In the genomic region with DNA sequence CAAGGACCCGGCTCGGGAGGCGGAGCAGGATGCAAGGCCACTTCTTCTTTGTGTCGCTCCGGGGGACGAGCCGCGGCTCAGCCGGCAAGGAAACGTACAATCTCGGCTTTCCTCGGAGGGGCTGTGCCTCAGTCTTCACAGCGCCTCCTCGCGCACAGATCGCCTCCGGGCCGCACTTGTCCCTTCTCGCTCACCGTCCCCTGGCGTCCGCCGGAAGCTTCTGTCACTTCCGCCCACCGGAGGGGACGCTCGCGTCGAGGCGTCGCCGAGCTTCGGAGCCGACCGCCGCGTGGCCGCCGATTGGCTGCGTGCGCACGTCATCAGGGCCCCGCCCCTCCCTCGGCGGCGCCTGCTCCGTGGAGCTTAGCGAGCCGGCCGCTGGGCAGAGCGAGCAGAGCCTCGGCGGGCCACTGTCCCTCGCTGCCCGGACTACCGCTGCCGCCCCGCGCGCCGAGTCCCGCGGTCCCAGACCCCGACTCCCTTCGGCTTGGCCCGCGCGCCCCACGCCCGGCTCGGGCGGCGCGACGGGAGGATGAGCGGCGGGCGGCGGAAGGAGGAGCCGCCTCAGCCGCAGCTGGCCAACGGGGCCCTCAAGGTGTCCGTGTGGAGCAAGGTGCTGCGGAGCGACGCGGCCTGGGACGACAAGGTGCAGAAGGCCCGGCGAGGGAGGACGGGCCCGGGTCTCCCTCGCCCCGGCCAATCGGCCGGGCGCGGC, we compare ENCODE assay signal across 8 mouse cellular contexts. TPM values are rescaled to one million over a fixed set of nuclear protein-coding genes. Genes with fewer than 3 reads are reported as not detected.
DNase-seq lines count a peak whose midpoint lies in the region; ATAC-seq and TF ChIP-seq lines count a peak whose summit lies in the region.

A gene (plus strand): TSS at position 357 of the 715 bp plus-strand sequence.

- peak within 1 kb of the TSS; percentile 78 for H3K4me2 ChIP-seq in lung, embryonic 16.5 days (ENCODE audit: low read depth, low read length)

- TF ChIP-seq EP300 in MEL (IDR thresholded peaks at IDR 0.05; ENCODE audit: low read depth in 1 of 2, low read length in 2 of 2): peak in 1 of 2 experiments; percentile 4; a peak in 1 of 4 replicates

- H3K36me3 ChIP-seq in MEL (ENCODE audit: control insufficient read depth in 1 of 2, insufficient read depth in 2 of 2, low read length in 2 of 2): peaks cover 12 to 14% of the 10 kb centered on the region in 2 experiments
- H3K36me3 ChIP-seq in lung, embryonic 16.5 days (ENCODE audit: control insufficient read depth, insufficient read depth, low read length): peaks cover 5% of the 10 kb centered on the region; the same call in 1 of the 2 replicates

- peaks cover 4 to 11% of the 10 kb centered on the region in 2 experiments; a peak in 2 of 4 replicates for H3K4me1 ChIP-seq in MEL (ENCODE audit: control insufficient read depth in 1 of 2, insufficient read depth in 2 of 2, low read length in 2 of 2)
- H3K4me1 ChIP-seq in cerebellum, adult 2 months (ENCODE audit: control insufficient read depth, insufficient read depth, low read length): peaks cover 9% of the 10 kb centered on the region; the same call in 1 of the 2 replicates
- H3K4me1 ChIP-seq in lung, embryonic 16.5 days (replicated peaks; ENCODE audit: control insufficient read depth, insufficient read depth, low read length): peaks cover 20% of the 10 kb centered on the region

- peak; percentile 19 for TF ChIP-seq RAD21 in MEL (IDR thresholded peaks at IDR 0.05; ENCODE audit: low read depth, low read length)

- DNase-seq in MEL (ENCODE audit: low read depth, low spot score): peak; percentile 98
- DNase-seq in cerebellum, adult 2 months: peak; percentile 98
- peak; percentile 98 for DNase-seq in forelimb bud, embryonic 11.5 days (ENCODE audit: low read depth, low spot score)
- peak; percentile 83 for DNase-seq in layer of hippocampus, adult 9-10 months (ENCODE audit: low spot score)
- peak; percentile 89 for DNase-seq in ovary, postnatal 10 days (ENCODE audit: low spot score)
- DNase-seq in thymus, postnatal 10 days (ENCODE audit: low spot score in 2 of 2): peak; percentile 97 to 98

- H3K4me3 ChIP-seq in MEL (ENCODE audit: control insufficient read depth in 1 of 2, insufficient read depth in 1 of 2, low read depth in 2 of 2, low read length in 2 of 2): peak within 1 kb of the TSS; percentile 97 to 100
- peak within 1 kb of the TSS; percentile 85 for H3K4me3 ChIP-seq in cerebellum, adult 2 months (replicated peaks; ENCODE audit: insufficient read depth, low read depth, low read length)
- peak within 1 kb of the TSS; percentile 98 for H3K4me3 ChIP-seq in lung, embryonic 16.5 days (ENCODE audit: low read length)

- no peaks in the 10 kb centered on the region for H3K27me3 ChIP-seq in MEL (ENCODE audit: control insufficient read depth in 1 of 2, insufficient read depth in 2 of 2, low read length in 2 of 2)
- H3K27me3 ChIP-seq in cerebellum, adult 2 months (ENCODE audit: control insufficient read depth, insufficient read depth, low read length): no peaks in the 10 kb centered on the region
- no peaks in the 10 kb centered on the region for H3K27me3 ChIP-seq in lung, embryonic 16.5 days (ENCODE audit: control insufficient read depth, insufficient read depth, low read depth, low read length)

- peak within 1 kb of the TSS; percentile 80 for H3K27ac ChIP-seq in MEL (ENCODE audit: control insufficient read depth, low read depth, low read length)
- H3K27ac ChIP-seq in cerebellum, adult 2 months (ENCODE audit: insufficient read depth, low read length): peak within 1 kb of the TSS; percentile 57
- H3K27ac ChIP-seq in lung, embryonic 16.5 days (ENCODE audit: low read length): peak within 1 kb of the TSS; percentile 97

- peaks cover 43% of the 10 kb centered on the region for H3K79me2 ChIP-seq in MEL (ENCODE audit: control insufficient read depth, insufficient read depth, low read length, poor library complexity)

- H3K9me3 ChIP-seq in MEL (replicated peaks; ENCODE audit: insufficient read depth, low read length): no peaks in the 10 kb centered on the region
- no peaks in the 10 kb centered on the region for H3K9me3 ChIP-seq in lung, embryonic 16.5 days (ENCODE audit: control insufficient read depth, low read length)

- WGBS in cerebellum, adult 2 months: under 1% methylated on average over 96 of the region's 98 CpGs
- WGBS in lung, embryonic 16.5 days: 0% methylated on average over 80 of the region's 98 CpGs

- ATAC-seq in hematopoietic stem cell, adult 5-6 weeks (replicated peaks in 1 of 2; ENCODE audit: insufficient read depth in 1 of 2, low FRiP score in 2 of 2, low TSS enrichment in 1 of 2, low read depth in 1 of 2, poor library complexity in 2 of 2, severe bottlenecking in 2 of 2): peak; percentile 88 to 90
- ATAC-seq in lung, embryonic 16.5 days (ENCODE audit: low read depth): peak; percentile 97

- TF ChIP-seq CTCF in MEL (IDR thresholded peaks at IDR 0.05 in 2 of 3, conservative IDR thresholded peaks at IDR 0.05 in 1 of 3; ENCODE audit: control insufficient read depth in 1 of 3, insufficient read depth in 1 of 3, low read depth in 2 of 3, low read length in 3 of 3, poor library complexity in 1 of 3, severe bottlenecking in 1 of 3): peak in 2 of 3 experiments; percentile 65 to 72; a peak in 5 of 6 replicates
- TF ChIP-seq CTCF in cerebellum, adult 2 months (IDR thresholded peaks at IDR 0.05; ENCODE audit: borderline replicate concordance, insufficient read depth, low read depth, low read length): peak; percentile 18; the same call in 1 of the 2 replicates

- peak; percentile 60 to 76; a peak in 3 of 4 replicates for TF ChIP-seq POLR2A in MEL (IDR thresholded peaks at IDR 0.05; ENCODE audit: control insufficient read depth in 1 of 2, insufficient read depth in 1 of 2, low read depth in 1 of 2, low read length in 2 of 2, poor library complexity in 1 of 2)
- TF ChIP-seq POLR2A in cerebellum, adult 2 months (IDR thresholded peaks at IDR 0.05; ENCODE audit: borderline replicate concordance, insufficient read depth, low read length): peak; percentile 54

- H3K9ac ChIP-seq in MEL (ENCODE audit: control insufficient read depth, low read depth, low read length, poor library complexity, severe bottlenecking): peak within 1 kb of the TSS; percentile 94
- peak within 1 kb of the TSS; percentile 99 for H3K9ac ChIP-seq in lung, embryonic 16.5 days (ENCODE audit: low read length)

TF ChIP-seq in MEL, 35 proteins besides CTCF, POLR2A, EP300 and RAD21 (continues in another document):
- TF ChIP-seq MYB (IDR thresholded peaks at IDR 0.05; ENCODE audit: low read depth, low read length) (no peak), ETS1 (IDR thresholded peaks at IDR 0.05; ENCODE audit: low read depth, low read length) (peak; percentile 52; the same call in 1 of the 2 replicates), TAL1 (IDR thresholded peaks at IDR 0.05; ENCODE audit: low read length) (no peak), POLR2AphosphoS2 (IDR thresholded peaks at IDR 0.05; ENCODE audit: low read length) (peak; percentile 52; the same call in 1 of the 2 replicates), ELF1 (IDR thresholded peaks at IDR 0.05; ENCODE audit: low read depth, low read length) (peak; percentile 82), MAZ (IDR thresholded peaks at IDR 0.05; ENCODE audit: low read depth, low read length) (peak; percentile 62; the same call in 1 of the 2 replicates), ZMIZ1 (IDR thresholded peaks at IDR 0.05; ENCODE audit: low read depth, low read length) (peak; percentile 92), TCF12 (IDR thresholded peaks at IDR 0.05; ENCODE audit: low read depth, low read length) (peak; percentile 52), MAFK (IDR thresholded peaks at IDR 0.05; ENCODE audit: borderline replicate concordance, low read depth, low read length) (no peak), SMC3 (IDR thresholded peaks at IDR 0.05; ENCODE audit: low read depth, low read length) (peak; percentile 48), USF1 (IDR thresholded peaks at IDR 0.05; ENCODE audit: low read depth, low read length) (0 out of 2 replicates have a peak, but pooled peaks have one; percentile 37), GABPA (IDR thresholded peaks at IDR 0.05; ENCODE audit: low read depth, low read length) (no peak), CHD1 (IDR thresholded peaks at IDR 0.05; ENCODE audit: low read depth, low read length) (no peak), E2F4 (IDR thresholded peaks at IDR 0.05; ENCODE audit: borderline replicate concordance, low read depth, low read length) (no peak), MYC (IDR thresholded peaks at IDR 0.05; ENCODE audit: low read depth, low read length) (no peak), MXI1 (IDR thresholded peaks at IDR 0.05; ENCODE audit: low read depth, low read length) (peak; percentile 54; the same call in 1 of the 2 replicates), POLR2AphosphoS5 (IDR thresholded peaks at IDR 0.05; ENCODE audit: borderline replicate concordance, low read depth, low read length) (no peak), HCFC1 (IDR thresholded peaks at IDR 0.05; ENCODE audit: low read depth, low read length) (peak; percentile 89), KAT2A (conservative IDR thresholded peaks at IDR 0.05; ENCODE audit: low read depth, low read length) (no peak; the same call in 1 of the 2 replicates), BHLHE40 (IDR thresholded peaks at IDR 0.05; ENCODE audit: borderline replicate concordance, low read depth, low read length) (no peak), CHD2 (IDR thresholded peaks at IDR 0.05; ENCODE audit: low read length) (no peak), JUND (IDR thresholded peaks at IDR 0.05; ENCODE audit: low read depth, low read length) (no peak), NELFE (IDR thresholded peaks at IDR 0.05; ENCODE audit: low read depth, low read length) (peak; percentile 76), MEF2A (IDR thresholded peaks at IDR 0.05; ENCODE audit: extremely low read depth, insufficient replicate concordance, low read depth, low read length, poor library complexity, severe bottlenecking) (no peak), UBTF (IDR thresholded peaks at IDR 0.05; ENCODE audit: borderline replicate concordance, insufficient read depth, low read depth, low read length) (no peak), RCOR1 (IDR thresholded peaks at IDR 0.05; ENCODE audit: low read depth, low read length) (no peak), MAX (IDR thresholded peaks at IDR 0.05; ENCODE audit: low read length) (peak; percentile 68), ZKSCAN1 (IDR thresholded peaks at IDR 0.05; ENCODE audit: low read depth, low read length) (no peak), USF2 (IDR thresholded peaks at IDR 0.05; ENCODE audit: borderline replicate concordance in 1 of 2, insufficient read depth in 1 of 2, low read depth in 1 of 2, low read length in 2 of 2) (no peak)

RNA-seq across cellular contexts. Expression of the gene that starts here (rescaled TPM):
- 211 and 226 TPM in 2 replicates for total RNA-seq in MEL (2012; rRNA removed)
- polyA plus RNA-seq in MEL (2012; ENCODE audit: insufficient read depth in 1 of 2, insufficient read length in 2 of 2, low read depth in 1 of 2, low replicate concordance in 2 of 2, missing spikeins in 1 of 2): 100 to 1,000 TPM; 263 to 315 TPM
- polyA plus RNA-seq in cerebellum, adult 2 months (2012; rRNA removed): 145 and 149 TPM in 2 replicates
- 138 TPM in 2 replicates for total RNA-seq in hematopoietic stem cell, adult 5-6 weeks (2017)
- 164 and 170 TPM in 2 replicates for polyA plus RNA-seq in lung, embryonic 16.5 days (2015; fragmentation: Nextera tagmentation; extraction: Ambion mirVana)

Comparison
In these comparisons a context has a peak if more than half of its experiments do, and no peak if none do; other contexts are left out.
1. Peak in every context shown above with its lines: DNase-seq, ATAC-seq, H3K4me3 ChIP-seq and H3K27ac ChIP-seq.